Mouse (Mus musculus) midbrain, postnatal 0 days (tissue): ENCODE measurements around the gene Ankrd23. TPM values are rescaled to one million over a fixed set of nuclear protein-coding genes. Genes with fewer than 3 reads are reported as not detected.
A peak's percentile ranks its signal among the peaks of the same experiment; 100 is the strongest.

Experiments used
- ATAC-seq: fragments of 200-750 bp; cut with Nextera tagmentation; 2 replicates; pipeline ENCODE4 v1.8.0; 2017; ENCODE audit warnings: moderate number of reproducible peaks, mild to moderate bottlenecking, moderate TSS enrichment, moderate library complexity; ENCODE audit not compliant: low FRiP score
- DNase-seq: peaks from one replicate; pipeline ENCODE4 v3.0.0-alpha.2; 2015; ENCODE audit warnings: low spot score
- H3K27ac ChIP-seq: fragments of 300-500 bp; sonication (generic); 2 replicates; pipeline ENCODE4 v1.5.1; 2014; ENCODE audit warnings: low read depth, mild to moderate bottlenecking, low read length, mixed read lengths
- H3K27me3 ChIP-seq: fragments of 300-500 bp; sonication (generic); 2 replicates; pipeline ENCODE4 v1.6.1; 2014; ENCODE audit warnings: low read length, control low read depth, mixed read lengths; ENCODE audit not compliant: insufficient read depth
- H3K36me3 ChIP-seq: fragments of 300-500 bp; sonication (generic); 2 replicates; pipeline ENCODE4 v1.6.1; 2014; ENCODE audit warnings: low read length, control low read depth, mixed read lengths; ENCODE audit not compliant: insufficient read depth
- H3K4me1 ChIP-seq: fragments of 300-500 bp; sonication (generic); 2 replicates; pipeline ENCODE4 v1.6.1; 2014; ENCODE audit warnings: mild to moderate bottlenecking, control low read depth, antibody characterized with exemption, low read length, mixed read lengths; ENCODE audit not compliant: insufficient read depth
- H3K4me2 ChIP-seq: fragments of 300-500 bp; sonication (generic); 2 replicates; pipeline ENCODE4 v1.6.1; 2014; ENCODE audit warnings: low read depth, mild to moderate bottlenecking, low read length, mixed read lengths; ENCODE audit not compliant: poor library complexity, severe bottlenecking
- H3K4me3 ChIP-seq: fragments of 300-500 bp; sonication (generic); 2 replicates; pipeline ENCODE4 v1.5.1; 2014; ENCODE audit warnings: low read depth, mild to moderate bottlenecking, low read length, moderate library complexity
- H3K9ac ChIP-seq: fragments of 300-500 bp; sonication (generic); replicated peaks from 2 replicates; pipeline ENCODE4 v1.6.1; 2014; ENCODE audit warnings: mild to moderate bottlenecking, low read length, moderate library complexity, mixed read lengths; ENCODE audit not compliant: poor library complexity, severe bottlenecking
- H3K9me3 ChIP-seq: fragments of 300-500 bp; sonication (generic); 2 replicates; pipeline ENCODE4 v1.6.1; 2016; ENCODE audit warnings: low read length, control low read depth
- CTCF ChIP-seq: IDR thresholded peaks from 2 replicates; pipeline ENCODE4 v1.5.1; 2016; ENCODE audit warnings: antibody characterized with exemption, mild to moderate bottlenecking
- WGBS: fragments of 180-500 bp; shearing (Covaris S2); extraction: QIAGEN DNeasy Blood & Tissue Kit; methylation state at CpG from one replicate; pipeline ENCODE4 v1.1.7; 2014; 5-methylcytosine and 5-hydroxymethylcytosine counted together
- polyA plus RNA-seq: library from polyadenylated mRNA; unstranded; fragments of >200 nt; fragmentation: Nextera tagmentation; extraction: Ambion mirVana; gene quantifications from 2 replicates; pipeline ENCODE4 v1.2.1, GENCODE M21; 2015
- total RNA-seq: library from RNA; depleted of rRNA; stranded (reverse); fragments of >200 nt; gene quantifications from 2 replicates; pipeline ENCODE4 v1.2.3, GENCODE M21; 2014

The Ankrd23 gene
- total and polyA plus RNA-seq, 2 experiments from 2014 or later = 11.6 to 14.8 TPM

DNA sequence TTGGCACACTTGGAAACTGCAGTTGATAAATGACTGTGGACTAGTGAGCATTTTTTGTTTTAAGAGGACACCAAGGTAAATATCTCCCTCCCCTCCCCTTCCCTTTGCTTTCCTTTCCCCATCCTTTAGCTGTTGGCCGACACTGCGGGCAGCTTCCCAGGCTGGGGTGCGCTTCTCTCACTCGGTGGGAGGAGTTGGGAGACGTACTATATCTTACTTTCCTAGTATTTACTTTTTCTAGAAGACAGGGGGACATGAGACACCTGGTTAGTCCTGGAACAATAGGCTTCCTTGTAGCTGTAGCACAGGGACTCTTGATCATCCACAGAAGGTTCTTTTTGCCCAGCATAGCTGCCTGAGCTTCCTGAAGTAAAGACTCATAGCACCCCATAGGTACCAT is 12.6 kb downstream of the Ankrd23 start:
- no peak overlapping the region for H3K27ac ChIP-seq
- H3K27me3 ChIP-seq = no peaks in the 10 kb centered on the region
- DNase-seq (no peak), ATAC-seq (no peak)
- no peak overlapping the region for H3K4me3 ChIP-seq
- TF ChIP-seq CTCF = no peak
- H3K9ac ChIP-seq = no peak overlapping the region
- 86% methylated on average over 5 of the region's 5 CpGs for WGBS
- no peaks in the 10 kb centered on the region for H3K9me3 ChIP-seq
- no peak overlapping the region for H3K4me2 ChIP-seq
- H3K36me3 ChIP-seq = peaks cover 56% of the 10 kb centered on the region
- no peaks in the 10 kb centered on the region for H3K4me1 ChIP-seq

DNA sequence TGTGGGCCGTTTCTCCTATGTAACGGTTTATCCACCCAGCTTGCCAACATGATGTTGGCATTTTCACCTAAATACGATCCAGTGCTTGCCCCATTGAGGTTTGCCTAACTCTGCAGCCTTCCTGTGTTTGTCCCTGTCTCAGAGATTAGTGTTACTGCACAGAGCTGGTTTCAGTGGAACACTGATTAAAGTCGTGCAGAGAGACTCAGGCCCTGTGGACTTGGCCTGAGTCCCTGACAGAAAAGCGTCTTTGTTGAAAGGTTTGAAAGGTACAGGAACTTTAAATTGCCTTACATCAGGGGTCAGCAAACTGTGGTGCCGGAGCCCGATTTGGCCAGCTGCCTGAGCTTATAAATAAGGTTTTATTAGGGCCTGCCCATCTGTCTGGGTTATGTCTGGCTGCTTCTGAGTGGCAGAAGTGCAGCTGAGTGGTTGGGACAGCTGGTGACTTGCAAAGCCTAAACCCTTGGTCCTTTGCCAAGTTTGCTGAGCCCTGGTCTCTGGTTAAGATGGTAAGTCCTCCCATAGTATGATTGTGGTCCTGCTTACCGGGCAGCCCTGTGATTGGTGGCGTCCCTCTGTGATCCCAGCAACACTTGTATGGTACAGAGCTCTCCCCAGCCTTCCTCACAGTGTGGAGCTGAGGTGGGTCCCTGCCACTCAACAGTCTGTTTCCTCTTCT is 13.2 kb downstream of the Ankrd23 start:
- no peak for TF ChIP-seq CTCF
- Histone ChIP-seq H3K4me3 (no peak overlapping the region), H3K4me1 (no peaks in the 10 kb centered on the region), H3K27me3 (no peaks in the 10 kb centered on the region), H3K9me3 (no peaks in the 10 kb centered on the region), H3K27ac (no peak overlapping the region), H3K9ac (no peak overlapping the region), H3K36me3 (peaks cover 56% of the 10 kb centered on the region), H3K4me2 (no peak overlapping the region)
- DNase-seq = peak; percentile 86
- no peak for ATAC-seq
- WGBS = 49% methylated on average over 9 of the region's 9 CpGs

DNA sequence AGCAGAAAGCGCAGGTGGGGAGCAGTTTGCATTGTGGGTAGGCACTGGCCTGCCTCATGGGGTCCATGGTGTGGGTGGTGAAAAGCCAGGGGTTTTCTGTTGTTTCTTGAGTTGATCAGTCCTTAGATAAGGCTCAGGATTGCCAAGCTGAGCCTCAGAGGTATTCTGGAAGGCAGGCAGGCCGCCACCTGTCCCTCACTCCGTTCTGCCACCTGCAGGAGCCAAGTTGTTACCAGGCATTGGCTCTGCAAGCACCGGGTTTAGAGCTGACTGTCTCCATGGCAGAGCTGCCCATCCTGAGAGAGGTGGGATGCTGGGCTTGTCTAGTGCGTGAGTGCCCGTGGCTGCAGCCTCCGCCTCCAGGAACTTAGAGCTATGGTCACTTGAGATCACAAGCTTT is 14.5 kb downstream of the Ankrd23 start:
- Histone ChIP-seq H3K4me2 (no peak overlapping the region), H3K4me1 (no peaks in the 10 kb centered on the region), H3K4me3 (no peak overlapping the region), H3K36me3 (peaks cover 59% of the 10 kb centered on the region), H3K9me3 (no peaks in the 10 kb centered on the region), H3K27me3 (no peaks in the 10 kb centered on the region), H3K9ac (no peak overlapping the region), H3K27ac (no peak overlapping the region)
- ATAC-seq (no peak), DNase-seq (no peak)
- 90% methylated on average over 7 of the region's 7 CpGs for WGBS
- TF ChIP-seq CTCF = no peak

GRCm38 (mm10) chr1:36519626-36520025 is 17.1 kb downstream of the Ankrd23 start:
- no peak for DNase-seq
- Histone ChIP-seq H3K36me3 (peaks cover 42% of the 10 kb centered on the region), H3K9me3 (no peaks in the 10 kb centered on the region), H3K4me1 (peaks cover 8% of the 10 kb centered on the region), H3K4me3 (no peak overlapping the region), H3K4me2 (no peak overlapping the region), H3K27me3 (no peaks in the 10 kb centered on the region), H3K9ac (no peak overlapping the region), H3K27ac (no peak overlapping the region)
- ATAC-seq = no peak
- TF ChIP-seq CTCF = no peak
- WGBS = 88% methylated on average over 11 of the region's 11 CpGs

DNA sequence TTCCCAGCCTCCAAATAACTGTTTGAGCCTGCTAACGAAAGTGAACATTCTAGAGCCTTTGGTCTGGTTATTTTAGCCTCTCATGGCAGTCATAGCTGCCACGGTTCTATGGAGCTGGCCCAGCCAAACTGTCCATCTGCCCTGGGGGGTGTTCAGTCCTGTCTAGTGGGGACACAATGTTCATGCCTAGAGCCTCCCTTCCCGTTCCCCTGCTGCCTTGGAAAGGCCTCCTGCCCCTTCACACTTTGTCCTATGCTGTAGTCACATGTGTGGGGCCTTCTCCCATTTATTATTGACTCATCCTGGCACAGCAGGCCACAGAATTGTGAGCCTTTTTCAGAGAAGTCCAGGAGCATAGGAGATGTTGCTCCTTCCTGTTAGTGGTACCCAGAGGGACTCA is 18.4 kb downstream of the Ankrd23 start:
- DNase-seq = no peak
- WGBS = 87% methylated on average over 3 of the region's 3 CpGs

GRCm38 (mm10) chr1:36513718-36514117 is 23.0 kb downstream of the Ankrd23 start:
- Histone ChIP-seq H3K4me2 (peak overlapping the region; percentile 82), H3K36me3 (peaks cover 3% of the 10 kb centered on the region; the same call in 1 of the 2 replicates), H3K27ac (no peak overlapping the region), H3K4me1 (peaks cover 15% of the 10 kb centered on the region), H3K27me3 (no peaks in the 10 kb centered on the region), H3K9me3 (no peaks in the 10 kb centered on the region), H3K4me3 (peak overlapping the region; percentile 91), H3K9ac (no peak overlapping the region)
- DNase-seq = peak; percentile 59
- peak; percentile 69 for TF ChIP-seq CTCF
- 33% methylated on average over 2 of the region's 2 CpGs for WGBS
- ATAC-seq = no peak

More for the DNA sequence above, 18.4 kb downstream of the Ankrd23 start:
- TF ChIP-seq CTCF = no peak
- H3K36me3 ChIP-seq = peaks cover 29% of the 10 kb centered on the region
- no peak overlapping the region for H3K27ac ChIP-seq
- H3K4me2 ChIP-seq = no peak overlapping the region
- no peak overlapping the region for H3K4me3 ChIP-seq
- no peak overlapping the region for H3K9ac ChIP-seq
- H3K27me3 ChIP-seq = no peaks in the 10 kb centered on the region
- no peak for ATAC-seq
- H3K4me1 ChIP-seq = peaks cover 14% of the 10 kb centered on the region
- H3K9me3 ChIP-seq = no peaks in the 10 kb centered on the region
